Mouse (Mus musculus): ENCODE data around the gene Gm10447. TPM values are rescaled to one million over a fixed set of nuclear protein-coding genes. Genes with fewer than 3 reads are reported as not detected.

The Gm10447 gene
- polyA plus RNA-seq, 1 experiment: not detected

DNA sequence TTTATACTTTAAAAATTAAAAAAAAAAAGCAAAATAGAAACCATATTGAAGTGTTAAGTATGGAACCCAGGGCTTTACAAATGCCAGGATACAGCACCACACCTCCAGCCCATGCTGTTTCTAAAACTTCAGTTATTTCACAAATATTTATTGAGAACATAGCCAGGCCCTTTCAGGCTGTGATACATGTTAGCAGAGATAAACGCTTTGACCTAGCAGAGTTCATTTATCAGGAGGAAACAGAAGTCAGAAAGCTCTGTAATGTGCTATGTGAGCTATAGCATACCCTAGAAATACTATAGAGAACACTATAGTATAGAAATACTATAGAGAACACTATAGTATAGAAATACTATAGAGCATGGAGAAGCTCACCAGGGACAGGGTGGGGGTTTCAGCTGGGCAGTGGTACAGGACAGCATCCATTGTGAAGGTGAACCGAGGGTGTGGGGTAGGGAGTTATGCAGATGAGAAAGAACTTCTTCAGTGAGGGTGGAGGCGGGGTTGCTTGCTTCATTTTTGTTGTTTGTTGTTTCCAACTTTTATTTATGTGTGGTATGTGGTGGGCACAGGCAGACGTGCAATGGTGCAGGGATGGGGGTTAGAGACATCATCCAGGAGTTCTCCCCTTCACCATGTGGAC lies 24.3 kb upstream of the Gm10447 start:
- 91% methylated on average over 4 of the region's 4 CpGs for WGBS
- Histone ChIP-seq H3K4me3 (ENCODE audit: insufficient read depth, low read depth, low read length) (no peak overlapping the region), H3K4me1 (ENCODE audit: control insufficient read depth, insufficient read depth, low read length) (peaks cover 15% of the 10 kb centered on the region), H3K27ac (ENCODE audit: insufficient read depth, low read depth, low read length) (no peak overlapping the region)
- TF ChIP-seq CTCF (IDR thresholded peaks at IDR 0.05; ENCODE audit: insufficient read depth, low read depth, low read length): no peak
- no peak for TF ChIP-seq POLR2A (IDR thresholded peaks at IDR 0.05; ENCODE audit: insufficient read depth, low read depth, low read length)

DNA sequence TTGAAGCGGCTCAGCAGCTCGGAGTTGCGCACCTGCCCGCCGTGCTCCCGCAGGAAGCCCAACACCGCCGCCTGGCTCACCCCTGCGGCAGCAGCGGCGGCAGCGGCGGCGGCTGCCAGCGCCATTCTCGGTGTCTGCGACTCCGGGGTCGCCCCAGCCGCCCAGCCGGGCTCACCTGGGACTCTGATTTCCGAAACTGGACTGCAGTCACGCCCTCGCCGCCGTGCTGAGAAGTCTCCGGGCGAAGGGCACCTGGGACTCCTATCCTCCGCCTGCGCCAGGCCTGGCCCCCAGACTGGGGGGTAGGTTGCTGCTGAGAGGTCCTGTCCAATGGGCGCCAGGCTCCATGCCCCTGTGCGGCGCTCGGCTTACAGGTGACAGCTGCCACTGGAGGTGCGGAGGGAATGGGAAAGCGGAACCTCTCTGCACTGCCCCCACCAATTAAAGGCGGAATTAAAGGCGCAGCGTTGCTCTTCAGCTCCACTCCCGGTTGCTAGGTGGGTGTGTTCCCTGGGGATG lies 22.9 kb upstream of the Gm10447 start, which contains the start of the genes Gm9945 and Sowaha:
Gene Gm9945 (plus strand): TSS at position 384 of the 519 bp plus-strand sequence.
Gene Sowaha (minus strand): TSS at position 492 of the 519 bp plus-strand sequence.
- Histone ChIP-seq H3K4me1 (ENCODE audit: control insufficient read depth, insufficient read depth, low read length) (peaks cover 17% of the 10 kb centered on the region), H3K27ac (ENCODE audit: insufficient read depth, low read depth, low read length) (peak within 1 kb of the TSS; percentile 7; the same call in 1 of the 2 replicates), H3K4me3 (ENCODE audit: insufficient read depth, low read depth, low read length) (peak within 1 kb of the TSS; percentile 57)
- TF ChIP-seq CTCF (IDR thresholded peaks at IDR 0.05; ENCODE audit: insufficient read depth, low read depth, low read length): no peak
- TF ChIP-seq POLR2A (IDR thresholded peaks at IDR 0.05; ENCODE audit: insufficient read depth, low read depth, low read length): no peak; the same call in 1 of the 2 replicates
- 1% methylated on average over 40 of the region's 40 CpGs for WGBS

GRCm38 (mm10) chr11:53479171-53479782 lies 22.4 kb upstream of the Gm10447 start:
- WGBS: 1% methylated on average over 62 of the region's 62 CpGs
- TF ChIP-seq CTCF (IDR thresholded peaks at IDR 0.05; ENCODE audit: insufficient read depth, low read depth, low read length): no peak
- no peak for TF ChIP-seq POLR2A (IDR thresholded peaks at IDR 0.05; ENCODE audit: insufficient read depth, low read depth, low read length)
- Histone ChIP-seq H3K4me1 (ENCODE audit: control insufficient read depth, insufficient read depth, low read length) (peaks cover 19% of the 10 kb centered on the region), H3K4me3 (ENCODE audit: insufficient read depth, low read depth, low read length) (peak overlapping the region; percentile 57), H3K27ac (ENCODE audit: insufficient read depth, low read depth, low read length) (0 out of 2 replicates have a peak overlapping the region, but pooled peaks have one; percentile 0)

DNA sequence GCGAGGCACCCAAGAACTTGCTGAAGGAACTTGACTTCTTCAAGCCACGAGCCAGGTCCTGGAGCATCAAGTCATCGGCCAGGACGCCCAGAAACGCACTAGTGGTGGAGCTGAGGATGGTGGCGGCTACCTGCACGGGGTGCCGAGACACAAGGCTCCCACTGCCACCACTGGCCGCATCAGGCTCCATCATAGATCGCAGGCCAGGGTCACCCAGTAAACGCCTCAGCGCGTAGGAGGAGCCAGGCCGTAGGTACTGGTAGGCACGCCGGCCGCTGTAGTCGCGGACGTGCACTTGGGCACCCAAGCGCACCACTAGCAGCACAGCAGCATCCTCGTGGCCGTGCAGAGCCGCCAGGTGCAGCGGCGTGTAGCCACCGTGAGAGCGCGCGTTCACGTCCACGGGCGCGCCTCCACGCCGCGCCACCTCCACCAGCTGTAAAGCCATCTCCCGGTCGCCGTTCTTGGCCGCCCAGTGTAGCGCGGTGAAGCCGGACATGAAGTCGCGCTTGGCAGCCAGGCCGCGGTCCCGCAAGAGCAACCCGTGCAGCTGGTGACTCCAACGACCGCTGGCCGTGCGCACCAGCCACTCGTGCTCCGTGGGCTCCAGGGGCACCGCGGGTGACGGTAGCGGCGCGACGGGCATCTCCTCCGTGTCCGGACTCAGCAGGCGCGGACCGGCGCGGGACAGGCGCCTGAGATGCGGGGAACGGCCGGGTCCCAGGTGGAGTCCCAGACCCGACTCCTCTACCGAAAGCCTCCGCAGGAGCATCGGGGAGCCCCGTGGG lies 21.7 kb upstream of the Gm10447 start:
- H3K4me1 ChIP-seq (ENCODE audit: control insufficient read depth, insufficient read depth, low read length): peaks cover 19% of the 10 kb centered on the region
- no peak for TF ChIP-seq CTCF (IDR thresholded peaks at IDR 0.05; ENCODE audit: insufficient read depth, low read depth, low read length)
- TF ChIP-seq POLR2A (IDR thresholded peaks at IDR 0.05; ENCODE audit: insufficient read depth, low read depth, low read length): no peak
- no peak overlapping the region for H3K27ac ChIP-seq (ENCODE audit: insufficient read depth, low read depth, low read length)
- WGBS: 12% methylated on average over 79 of the region's 79 CpGs
- H3K4me3 ChIP-seq (ENCODE audit: insufficient read depth, low read depth, low read length): peak overlapping the region; percentile 57

DNA sequence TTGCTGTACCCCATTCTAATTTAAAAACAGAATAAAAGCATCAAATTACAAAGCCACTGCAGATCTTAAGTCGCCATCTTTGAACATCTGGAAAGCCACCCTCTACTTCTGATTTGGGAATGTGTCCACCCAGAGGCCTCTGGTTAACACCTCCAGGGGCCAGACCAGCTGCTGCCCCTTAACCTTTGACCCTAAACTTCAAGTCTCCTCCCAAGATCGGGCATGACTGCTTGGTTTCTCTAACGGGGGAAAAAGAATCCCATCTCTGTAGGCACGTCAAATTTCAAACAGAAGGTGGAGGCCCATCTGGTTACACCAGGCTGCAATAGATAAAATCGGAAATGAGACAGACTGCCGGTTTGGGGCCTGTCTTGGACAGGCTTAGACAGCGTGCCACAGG lies 20.9 kb upstream of the Gm10447 start:
- TF ChIP-seq POLR2A (IDR thresholded peaks at IDR 0.05; ENCODE audit: insufficient read depth, low read depth, low read length): no peak
- TF ChIP-seq CTCF (IDR thresholded peaks at IDR 0.05; ENCODE audit: insufficient read depth, low read depth, low read length): no peak
- WGBS: 80% methylated on average over 7 of the region's 7 CpGs
- H3K4me3 ChIP-seq (ENCODE audit: insufficient read depth, low read depth, low read length): 0 out of 2 replicates have a peak overlapping the region, but pooled peaks have one; percentile 57
- no peak overlapping the region for H3K27ac ChIP-seq (ENCODE audit: insufficient read depth, low read depth, low read length)
- peaks cover 19% of the 10 kb centered on the region for H3K4me1 ChIP-seq (ENCODE audit: control insufficient read depth, insufficient read depth, low read length)

- WGBS: 37% methylated on average over 8 of the region's 8 CpGs
- Histone ChIP-seq H3K4me3 (ENCODE audit: insufficient read depth, low read depth, low read length) (no peak overlapping the region), H3K4me1 (ENCODE audit: control insufficient read depth, insufficient read depth, low read length) (peaks cover 25% of the 10 kb centered on the region), H3K27ac (ENCODE audit: insufficient read depth, low read depth, low read length) (no peak overlapping the region)
- TF ChIP-seq CTCF (IDR thresholded peaks at IDR 0.05; ENCODE audit: insufficient read depth, low read depth, low read length) (no peak), POLR2A (IDR thresholded peaks at IDR 0.05; ENCODE audit: insufficient read depth, low read depth, low read length) (no peak)
These were observed 18.7 kb upstream of the Gm10447 start for GRCm38 (mm10) chr11:53475620-53476019.

DNA sequence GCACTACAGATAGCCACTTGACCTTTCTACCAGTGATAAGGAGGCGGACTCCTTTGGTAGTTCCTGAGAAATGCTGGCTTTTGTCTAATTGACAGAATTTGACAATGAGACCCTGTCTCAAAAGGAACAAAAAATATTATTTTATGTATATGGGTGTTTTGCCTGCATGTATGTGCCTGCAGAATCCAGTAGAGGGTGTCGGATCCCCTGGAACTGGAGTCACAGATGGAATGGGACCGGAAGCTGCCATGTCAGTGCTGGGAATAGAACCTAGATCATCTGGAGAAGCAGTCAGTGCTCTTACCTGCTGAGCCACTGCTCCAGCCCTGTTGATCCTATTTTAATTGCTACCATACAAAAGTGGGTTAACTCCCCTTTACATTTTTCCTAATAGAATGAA lies 15.8 kb upstream of the Gm10447 start:
- no peak for TF ChIP-seq POLR2A (IDR thresholded peaks at IDR 0.05; ENCODE audit: insufficient read depth, low read depth, low read length)
- WGBS: 87% methylated on average over 3 of the region's 3 CpGs
- Histone ChIP-seq H3K27ac (ENCODE audit: insufficient read depth, low read depth, low read length) (no peak overlapping the region), H3K4me1 (ENCODE audit: control insufficient read depth, insufficient read depth, low read length) (peaks cover 17% of the 10 kb centered on the region), H3K4me3 (ENCODE audit: insufficient read depth, low read depth, low read length) (no peak overlapping the region)

DNA sequence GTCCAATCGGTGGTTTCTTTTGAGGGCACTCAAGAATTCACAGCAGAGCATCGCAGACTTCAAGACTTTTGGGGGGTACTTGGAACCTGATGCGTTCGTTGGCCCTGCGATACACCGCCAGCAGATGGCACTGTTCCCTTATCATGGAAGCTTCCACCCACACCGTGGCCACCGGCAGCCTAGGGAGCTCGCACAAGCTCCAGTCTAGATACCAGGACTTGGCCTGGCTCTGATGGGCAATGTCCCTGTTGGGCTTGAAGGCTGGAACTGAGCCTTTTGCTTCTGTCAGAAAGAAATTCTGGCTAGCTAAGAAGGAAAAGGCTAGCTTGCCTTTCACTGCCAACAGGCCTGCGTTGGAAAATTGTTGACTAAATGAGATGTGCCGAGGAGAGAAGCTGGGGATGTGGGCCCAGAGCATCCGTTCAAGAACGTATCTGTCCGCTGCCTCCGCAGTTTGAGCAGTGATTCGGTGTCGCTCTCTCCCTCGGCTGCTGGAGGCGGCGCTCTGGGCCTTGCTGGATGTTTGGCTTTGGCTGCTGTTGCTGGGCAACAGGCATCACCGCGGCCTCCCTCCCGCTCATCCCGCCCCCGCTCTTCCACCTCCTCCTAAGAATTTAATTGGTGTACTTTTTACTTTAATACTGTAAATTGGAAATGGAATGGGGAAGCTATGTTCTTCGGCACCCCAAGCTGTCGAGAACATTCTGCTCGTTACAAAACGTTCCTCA lies 13.2 kb upstream of the Gm10447 start, which contains the start of gene Gm9837:
Gene Gm9837 (minus strand): TSS at position 512 of the 728 bp plus-strand sequence.
- WGBS: 2% methylated on average over 29 of the region's 29 CpGs
- Histone ChIP-seq H3K27ac (ENCODE audit: insufficient read depth, low read depth, low read length) (peak within 1 kb of the TSS; percentile 87), H3K4me1 (ENCODE audit: control insufficient read depth, insufficient read depth, low read length) (peaks cover 27% of the 10 kb centered on the region), H3K4me3 (ENCODE audit: insufficient read depth, low read depth, low read length) (peak within 1 kb of the TSS; percentile 14)
- TF ChIP-seq POLR2A (IDR thresholded peaks at IDR 0.05; ENCODE audit: insufficient read depth, low read depth, low read length) (0 out of 2 replicates have a peak, but pooled peaks have one; percentile 52), CTCF (IDR thresholded peaks at IDR 0.05; ENCODE audit: insufficient read depth, low read depth, low read length) (peak; percentile 92)

Measured in olfactory bulb, adult 2 months (tissue).